Mouse (Mus musculus) lung, postnatal 0 days (tissue): ENCODE results near the gene Trap1.

Source experiments
- CTCF ChIP-seq: IDR thresholded peaks from 2 replicates; pipeline ENCODE4 v1.5.1; 2016; ENCODE audit warnings: antibody characterized with exemption, mild to moderate bottlenecking
- EP300 ChIP-seq: IDR thresholded peaks from 2 replicates; pipeline ENCODE4 v1.6.1; 2016; ENCODE audit warnings: antibody characterized with exemption, mild to moderate bottlenecking, control low read depth

- no peak for TF ChIP-seq CTCF
- TF ChIP-seq EP300: no peak
Observed at GRCm38 (mm10) chr16:4096898-4097297, 19.3 kb upstream of the Trap1 start.
